Mouse (Mus musculus) midbrain, embryonic 13.5 days (tissue): ENCODE measurements around the gene Mfsd12. TPM values are rescaled to one million over a fixed set of nuclear protein-coding genes. Genes with fewer than 3 reads are reported as not detected.
A peak's percentile ranks its signal among the peaks of the same experiment; 100 is the strongest.

Source experiments
- ATAC-seq: fragments of 200-750 bp; cut with Nextera tagmentation; 2 replicates; pipeline ENCODE4 v1.8.0; 2017; ENCODE audit warnings: mild to moderate bottlenecking, moderate TSS enrichment, moderate library complexity
- H3K27ac ChIP-seq: fragments of 300-500 bp; sonication (generic); 2 replicates; pipeline ENCODE4 v1.5.1; 2015; ENCODE audit warnings: inconsistent platforms, mild to moderate bottlenecking, moderate library complexity
- H3K27me3 ChIP-seq: fragments of 300-500 bp; sonication (generic); 2 replicates; pipeline ENCODE4 v1.6.1; 2015; ENCODE audit warnings: mild to moderate bottlenecking, inconsistent platforms
- H3K36me3 ChIP-seq: fragments of 300-500 bp; sonication (generic); 2 replicates; pipeline ENCODE4 v1.6.1; 2015; ENCODE audit warnings: mild to moderate bottlenecking, inconsistent platforms
- H3K4me1 ChIP-seq: fragments of 300-500 bp; sonication (generic); replicated peaks from 2 replicates; pipeline ENCODE4 v1.6.1; 2015; ENCODE audit warnings: inconsistent platforms
- H3K4me2 ChIP-seq: fragments of 300-500 bp; sonication (generic); replicated peaks from 2 replicates; pipeline ENCODE4 v1.6.1; 2015; ENCODE audit warnings: moderate library complexity, mild to moderate bottlenecking, inconsistent platforms
- H3K4me3 ChIP-seq: fragments of 300-500 bp; sonication (generic); replicated peaks from 2 replicates; pipeline ENCODE4 v1.5.1; 2015; ENCODE audit warnings: mild to moderate bottlenecking, inconsistent platforms
- H3K9ac ChIP-seq: fragments of 300-500 bp; sonication (generic); replicated peaks from 2 replicates; pipeline ENCODE4 v1.6.1; 2015; ENCODE audit warnings: mild to moderate bottlenecking, inconsistent platforms
- H3K9me3 ChIP-seq: fragments of 300-500 bp; sonication (generic); 2 replicates; pipeline ENCODE4 v1.6.1; 2016; ENCODE audit warnings: mild to moderate bottlenecking, inconsistent platforms
- WGBS: fragments of 180-500 bp; shearing (Covaris S2); methylation state at CpG from one replicate; pipeline ENCODE4 v1.1.7; 2015; 5-methylcytosine and 5-hydroxymethylcytosine counted together
- polyA plus RNA-seq: library from polyadenylated mRNA; unstranded; fragments of >200 nt; fragmentation: Nextera tagmentation; extraction: Ambion mirVana; gene quantifications from 2 replicates; pipeline ENCODE4 v1.2.1, GENCODE M21; 2015

The Mfsd12 gene
- polyA plus RNA-seq, 1 experiment from 2014 or later, result 10.1 TPM

DNA sequence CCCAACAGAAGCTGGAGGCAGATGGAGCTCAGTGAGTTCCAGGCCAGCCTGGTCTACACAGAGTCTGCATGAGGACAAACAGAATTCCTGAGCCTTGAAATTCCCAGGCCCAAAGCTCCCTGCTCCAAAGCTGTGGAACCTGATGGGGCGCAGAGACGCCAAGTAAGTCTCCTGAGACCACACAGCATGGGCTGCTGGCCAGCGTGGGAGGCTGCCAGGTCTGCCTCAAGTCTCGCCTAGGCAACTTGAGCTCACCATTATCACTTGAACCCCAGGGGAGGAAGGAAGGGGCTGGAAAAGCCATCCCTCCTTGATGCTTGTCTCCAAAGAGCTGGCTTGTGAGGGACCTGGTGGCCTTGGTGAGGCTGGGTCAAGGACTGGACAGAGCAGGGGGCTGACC lies 27.3 kb upstream of the Mfsd12 start:
- WGBS, result 67% methylated on average over 4 of the region's 4 CpGs
- H3K9ac ChIP-seq, result no peak overlapping the region

DNA sequence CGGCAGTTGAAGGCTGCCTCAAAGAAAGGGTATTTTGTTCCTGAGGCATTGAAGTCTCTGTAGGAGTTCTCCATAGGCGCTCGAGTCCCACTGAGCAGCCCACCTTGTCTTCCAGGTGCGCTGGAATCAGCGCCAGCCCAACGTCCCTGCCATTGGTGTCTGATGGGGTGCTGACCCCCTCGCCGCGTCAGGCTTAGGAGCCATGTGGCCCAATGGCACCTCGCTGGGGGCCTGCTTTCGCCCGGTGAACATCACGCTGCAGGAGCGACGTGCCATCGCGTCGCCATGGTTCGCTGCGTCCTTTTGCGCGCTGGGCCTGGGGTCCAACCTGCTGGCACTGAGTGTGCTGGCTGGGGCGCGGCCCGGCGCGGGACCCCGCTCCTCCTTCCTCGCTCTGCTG lies 25.0 kb upstream of the Mfsd12 start:
- H3K9me3 ChIP-seq, result no peaks in the 10 kb centered on the region
- H3K4me3 ChIP-seq, result no peak overlapping the region
- 0 out of 2 replicates have a peak, but pooled peaks cover 4% of the 10 kb centered on the region for H3K4me1 ChIP-seq
- H3K4me2 ChIP-seq, result no peak overlapping the region
- ATAC-seq, result no peak
- WGBS, result 10% methylated on average over 29 of the region's 29 CpGs
- H3K27ac ChIP-seq, result no peak overlapping the region
- 0 out of 2 replicates have a peak overlapping the region, but pooled peaks have one; percentile 10 for H3K9ac ChIP-seq
- peaks cover 40% of the 10 kb centered on the region for H3K27me3 ChIP-seq
- peaks cover 8% of the 10 kb centered on the region for H3K36me3 ChIP-seq

More for the DNA sequence above, 27.3 kb upstream of the Mfsd12 start:
- 0 out of 2 replicates have a peak, but pooled peaks cover 4% of the 10 kb centered on the region for H3K4me1 ChIP-seq
- no peak overlapping the region for H3K27ac ChIP-seq
- ATAC-seq, result no peak
- H3K4me2 ChIP-seq, result no peak overlapping the region
- no peaks in the 10 kb centered on the region for H3K9me3 ChIP-seq
- no peak overlapping the region for H3K4me3 ChIP-seq
- H3K27me3 ChIP-seq, result peaks cover 36% of the 10 kb centered on the region
- H3K36me3 ChIP-seq, result peaks cover 31% of the 10 kb centered on the region

DNA sequence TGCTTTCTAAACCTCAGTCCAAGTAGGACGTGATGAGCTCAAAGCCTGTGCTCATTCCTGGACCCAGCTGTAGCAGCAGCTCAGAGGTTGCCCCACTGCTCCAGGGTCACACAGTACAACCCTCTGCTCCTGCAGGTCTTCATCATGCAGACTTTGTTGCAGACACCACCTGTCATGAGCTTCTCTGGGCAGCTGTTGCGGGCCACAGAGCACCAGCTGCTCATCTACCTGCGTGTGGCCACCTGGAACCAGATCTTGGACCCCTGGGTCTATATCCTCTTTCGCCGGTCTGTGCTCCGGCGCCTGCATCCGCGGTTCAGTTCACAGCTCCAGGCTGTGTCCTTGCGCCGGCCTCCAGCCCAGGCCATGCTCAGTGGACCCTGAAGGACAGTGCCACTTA lies 23.0 kb upstream of the Mfsd12 start:
- H3K9ac ChIP-seq, result no peak overlapping the region
- peaks cover 52% of the 10 kb centered on the region for H3K27me3 ChIP-seq
- ATAC-seq, result no peak

DNA sequence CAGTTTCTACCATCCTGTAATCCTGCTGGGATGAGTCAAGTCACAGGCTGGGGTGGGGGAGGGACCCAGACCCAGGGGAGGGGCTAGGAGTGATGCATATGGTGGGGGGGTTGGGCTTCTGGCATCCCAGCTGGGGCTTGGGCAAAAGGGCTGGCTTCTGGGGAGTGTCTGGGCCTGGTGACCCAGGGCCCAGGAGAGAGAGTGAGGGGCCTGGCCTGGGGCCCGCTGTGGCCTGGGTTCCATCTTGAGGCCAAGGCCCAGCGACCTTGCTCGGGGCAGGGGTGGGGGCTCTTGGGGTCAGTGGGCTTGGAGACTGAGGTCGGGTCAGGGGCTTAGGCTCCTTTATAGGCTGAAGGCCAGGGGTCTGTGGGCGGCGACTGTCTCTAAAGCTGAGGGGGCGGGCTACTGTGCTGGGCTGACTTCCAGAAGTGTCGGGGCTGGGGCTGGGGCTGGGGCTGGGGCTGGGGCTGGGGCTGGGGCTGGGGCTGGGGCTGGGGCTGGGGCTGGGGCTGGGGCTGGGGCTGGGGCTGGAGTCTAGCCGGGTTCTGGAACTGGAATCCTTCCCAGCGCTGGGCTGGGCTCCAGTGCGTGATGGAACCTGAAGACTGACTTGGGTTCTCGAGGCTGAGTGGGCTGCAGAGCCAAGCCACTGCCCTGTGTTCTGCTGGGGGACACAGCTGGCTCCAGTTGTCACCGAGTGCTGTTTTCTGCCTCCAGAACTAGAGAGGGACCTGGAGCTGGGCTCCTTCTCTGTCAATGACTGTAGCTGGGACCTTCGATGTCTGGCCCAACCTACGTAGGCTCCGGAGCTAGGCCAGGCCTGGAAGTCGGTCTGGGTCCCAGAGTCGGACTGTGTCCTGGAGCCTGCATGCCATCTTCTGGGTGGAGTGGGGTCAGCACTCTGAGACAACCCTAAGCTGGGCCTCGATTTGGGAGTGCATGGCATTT lies 21.6 kb upstream of the Mfsd12 start:
- Histone ChIP-seq H3K27me3 (peaks cover 50% of the 10 kb centered on the region), H3K4me1 (0 out of 2 replicates have a peak, but pooled peaks cover 4% of the 10 kb centered on the region), H3K4me2 (no peak overlapping the region), H3K27ac (no peak overlapping the region), H3K9ac (peak overlapping the region; percentile 46; the same call in 1 of the 2 replicates), H3K36me3 (no peaks in the 10 kb centered on the region), H3K4me3 (no peak overlapping the region), H3K9me3 (no peaks in the 10 kb centered on the region)
- no peak for ATAC-seq
- 33% methylated on average over 18 of the region's 19 CpGs for WGBS

More for the DNA sequence above, 23.0 kb upstream of the Mfsd12 start:
- Histone ChIP-seq H3K9me3 (no peaks in the 10 kb centered on the region), H3K4me3 (no peak overlapping the region), H3K27ac (no peak overlapping the region), H3K4me1 (0 out of 2 replicates have a peak, but pooled peaks cover 4% of the 10 kb centered on the region), H3K36me3 (no peaks in the 10 kb centered on the region), H3K4me2 (no peak overlapping the region)
- 56% methylated on average over 11 of the region's 11 CpGs for WGBS

- Histone ChIP-seq H3K9ac (no peak overlapping the region), H3K9me3 (no peaks in the 10 kb centered on the region), H3K4me1 (0 out of 2 replicates have a peak, but pooled peaks cover 4% of the 10 kb centered on the region), H3K4me3 (no peak overlapping the region), H3K4me2 (no peak overlapping the region), H3K27ac (no peak overlapping the region), H3K36me3 (no peaks in the 10 kb centered on the region), H3K27me3 (peaks cover 55% of the 10 kb centered on the region)
- WGBS, result 93% methylated on average over 4 of the region's 4 CpGs
- no peak for ATAC-seq
Measured at GRCm38 (mm10) chr10:81336558-81336957, 20.7 kb upstream of the Mfsd12 start.

DNA sequence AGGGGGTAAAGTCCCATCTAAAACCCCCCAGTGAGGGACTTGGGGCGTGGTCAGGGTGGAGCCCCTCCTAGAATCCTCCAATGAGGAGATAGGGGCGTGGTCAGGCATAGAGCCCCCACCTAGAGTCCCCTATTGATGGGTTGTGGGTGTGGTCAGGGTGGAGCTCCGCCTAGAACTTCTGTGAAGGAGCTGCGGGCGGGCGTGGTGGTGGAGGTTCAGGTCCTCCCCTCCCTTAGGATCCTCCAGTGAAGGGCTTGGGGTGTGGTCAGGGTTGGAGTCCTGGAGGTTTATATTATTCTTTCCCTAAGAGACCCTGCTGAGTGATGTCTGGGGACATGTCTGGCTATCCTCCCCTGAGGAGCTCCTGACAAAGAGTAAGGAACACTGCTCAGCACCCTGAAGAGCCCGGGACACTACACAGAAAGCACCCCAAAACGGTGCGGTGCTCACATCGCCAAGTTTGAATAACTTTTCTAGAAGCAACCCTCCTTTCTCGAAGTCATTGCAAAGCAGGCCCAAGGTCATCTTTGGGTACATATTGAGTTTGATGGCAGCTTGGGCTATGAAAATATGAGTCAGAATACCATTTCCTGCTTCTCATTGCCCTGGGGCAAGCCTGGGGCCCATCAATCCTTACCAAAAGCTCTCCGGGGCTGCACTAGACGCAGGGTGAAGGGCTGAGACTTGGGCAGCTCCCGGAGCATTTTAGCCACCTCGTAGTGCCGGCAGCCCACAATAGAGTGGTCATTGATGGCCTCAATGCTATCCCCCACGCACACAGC lies 16.5 kb upstream of the Mfsd12 start:
- no peaks in the 10 kb centered on the region for H3K9me3 ChIP-seq
- ATAC-seq, result no peak
- peaks cover 9% of the 10 kb centered on the region for H3K4me1 ChIP-seq
- 39% methylated on average over 17 of the region's 17 CpGs for WGBS
- no peaks in the 10 kb centered on the region for H3K36me3 ChIP-seq
- H3K4me2 ChIP-seq, result no peak overlapping the region
- peaks cover 67% of the 10 kb centered on the region for H3K27me3 ChIP-seq
- H3K9ac ChIP-seq, result no peak overlapping the region
- no peak overlapping the region for H3K27ac ChIP-seq
- no peak overlapping the region for H3K4me3 ChIP-seq

- no peak for ATAC-seq
- no peaks in the 10 kb centered on the region for H3K36me3 ChIP-seq
- H3K9ac ChIP-seq, result no peak overlapping the region
- peaks cover 73% of the 10 kb centered on the region for H3K27me3 ChIP-seq
- no peak overlapping the region for H3K4me2 ChIP-seq
- peaks cover 10% of the 10 kb centered on the region for H3K4me1 ChIP-seq
- 31% methylated on average over 16 of the region's 16 CpGs for WGBS
- H3K9me3 ChIP-seq, result no peaks in the 10 kb centered on the region
- H3K4me3 ChIP-seq, result no peak overlapping the region
- H3K27ac ChIP-seq, result no peak overlapping the region
Measured at GRCm38 (mm10) chr10:81341333-81341949, 15.8 kb upstream of the Mfsd12 start.

GRCm38 (mm10) chr10:81342686-81343505 lies 14.4 kb upstream of the Mfsd12 start, which contains the start of gene Gipc3:
Gene Gipc3, minus strand, starts transcription at chr10:81343266.
- 0 out of 2 replicates have a peak, but pooled peaks have one; percentile 7 for ATAC-seq
- H3K4me2 ChIP-seq, result peak within 1 kb of the TSS; percentile 64
- peak within 1 kb of the TSS; percentile 66 for H3K9ac ChIP-seq
- peak within 1 kb of the TSS; percentile 42 for H3K4me3 ChIP-seq
- H3K27me3 ChIP-seq, result peaks cover 79% of the 10 kb centered on the region
- 4% methylated on average over 63 of the region's 67 CpGs for WGBS
- H3K27ac ChIP-seq, result no peak within 1 kb of the TSS
- H3K4me1 ChIP-seq, result peaks cover 18% of the 10 kb centered on the region
- no peaks in the 10 kb centered on the region for H3K9me3 ChIP-seq
- H3K36me3 ChIP-seq, result peaks cover 4% of the 10 kb centered on the region; the same call in 1 of the 2 replicates

- H3K9me3 ChIP-seq, result no peaks in the 10 kb centered on the region
Measured at GRCm38 (mm10) chr10:81344421-81345161, 12.7 kb upstream of the Mfsd12 start.

DNA sequence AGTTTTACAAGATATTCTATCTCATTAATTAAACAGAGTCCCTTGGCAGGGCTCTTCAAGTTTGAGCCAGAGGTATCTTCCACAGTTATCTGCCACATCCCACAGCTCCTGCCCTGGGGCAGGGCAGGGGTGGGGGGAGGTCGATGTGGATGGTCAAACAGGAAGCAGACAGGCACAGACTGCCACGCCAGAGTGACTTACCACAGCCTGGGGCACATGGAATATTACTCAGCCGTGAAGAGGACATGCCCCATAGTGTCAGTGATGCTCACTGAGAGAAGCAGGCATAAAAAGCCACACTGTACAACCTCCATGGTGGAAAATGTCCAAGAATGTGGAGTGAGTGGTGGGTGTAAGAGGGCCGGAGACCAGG lies 12.1 kb upstream of the Mfsd12 start:
- no peak overlapping the region for H3K9ac ChIP-seq
- no peak for ATAC-seq
- H3K4me1 ChIP-seq, result peaks cover 32% of the 10 kb centered on the region
- peaks cover 8% of the 10 kb centered on the region; the same call in 1 of the 2 replicates for H3K36me3 ChIP-seq
- no peak overlapping the region for H3K4me3 ChIP-seq
- H3K4me2 ChIP-seq, result no peak overlapping the region
- H3K9me3 ChIP-seq, result no peaks in the 10 kb centered on the region
- no peak overlapping the region for H3K27ac ChIP-seq
- H3K27me3 ChIP-seq, result peaks cover 71% of the 10 kb centered on the region
- 92% methylated on average over 4 of the region's 4 CpGs for WGBS

More at GRCm38 (mm10) chr10:81344421-81345161, 12.7 kb upstream of the Mfsd12 start:
- WGBS, result 57% methylated on average over 8 of the region's 8 CpGs
- H3K9ac ChIP-seq, result no peak overlapping the region
- H3K27ac ChIP-seq, result no peak overlapping the region
- H3K27me3 ChIP-seq, result peaks cover 71% of the 10 kb centered on the region
- H3K36me3 ChIP-seq, result peaks cover 8% of the 10 kb centered on the region; the same call in 1 of the 2 replicates
- H3K4me2 ChIP-seq, result no peak overlapping the region
- peaks cover 27% of the 10 kb centered on the region for H3K4me1 ChIP-seq
- ATAC-seq, result no peak
- no peak overlapping the region for H3K4me3 ChIP-seq
